Mouse (Mus musculus) olfactory bulb, adult 2 months (tissue): ENCODE measurements around the gene Cfdp1.

Experiments used
- CTCF ChIP-seq: fragments of 200-500 bp; IDR thresholded peaks from 2 replicates; pipeline ENCODE4 v1.5.1; 2012; ENCODE audit warnings: low read depth, mild to moderate bottlenecking, low read length, moderate library complexity; ENCODE audit not compliant: insufficient read depth
- POLR2A ChIP-seq: fragments of 200-500 bp; IDR thresholded peaks from 2 replicates; pipeline ENCODE4 v1.6.1; 2012; ENCODE audit warnings: mild to moderate bottlenecking, low read depth, low read length, moderate library complexity; ENCODE audit not compliant: insufficient read depth

GRCm38 (mm10) chr8:111757599-111757998, 96.5 kb downstream of the Cfdp1 start:
- no peak for TF ChIP-seq POLR2A
- no peak for TF ChIP-seq CTCF
